Mouse (Mus musculus) liver, embryonic 14.5 days (tissue): ENCODE data around the gene Rbms1.

Experiments used
- CTCF ChIP-seq: IDR thresholded peaks from 2 replicates; pipeline ENCODE4 v1.5.1; 2016; ENCODE audit warnings: antibody characterized with exemption, low read depth, control low read depth
- EP300 ChIP-seq: IDR thresholded peaks from 2 replicates; pipeline ENCODE4 v1.6.1; 2016; ENCODE audit warnings: antibody characterized with exemption, low read depth

- TF ChIP-seq CTCF, result peak; percentile 38; the same call in 1 of the 2 replicates
- TF ChIP-seq EP300, result no peak
Measured at GRCm38 (mm10) chr2:60748585-60748984, 214.4 kb downstream of the Rbms1 start.
